Mouse (Mus musculus) cerebellum, adult (tissue): ENCODE data around the gene Pctp.

Experiments used
- ATAC-seq: cut with Nextera tagmentation; 2 replicates; pipeline ENCODE4 v1.9.2; 2017; ENCODE audit warnings: mild to moderate bottlenecking, moderate library complexity, mixed read lengths; ENCODE audit not compliant: insufficient number of reproducible peaks, low FRiP score, low TSS enrichment

The Pctp gene

GRCm38 (mm10) chr11:90002231-90002986 is at the start of gene Pctp:
Gene Pctp, minus strand, starts transcription at chr11:90002894.
- peak; percentile 93 for ATAC-seq

GRCm38 (mm10) chr11:90050016-90050415 is 47.3 kb upstream of the Pctp start:
- no peak for ATAC-seq

- ATAC-seq: no peak
Observed at GRCm38 (mm10) chr11:90047271-90047670, 44.6 kb upstream of the Pctp start.

GRCm38 (mm10) chr11:90046211-90046610 is 43.5 kb upstream of the Pctp start:
- ATAC-seq: no peak

- ATAC-seq: no peak
Observed at GRCm38 (mm10) chr11:90044459-90044858, 41.8 kb upstream of the Pctp start.

GRCm38 (mm10) chr11:90038022-90038421 is 35.3 kb upstream of the Pctp start:
- no peak for ATAC-seq

- no peak for ATAC-seq
Observed at GRCm38 (mm10) chr11:90036416-90036815, 33.7 kb upstream of the Pctp start.

- no peak for ATAC-seq
Observed at GRCm38 (mm10) chr11:90035532-90035931, 32.8 kb upstream of the Pctp start.

- ATAC-seq: no peak
Observed at GRCm38 (mm10) chr11:90034646-90035045, 32.0 kb upstream of the Pctp start.

GRCm38 (mm10) chr11:90033442-90033841 is 30.7 kb upstream of the Pctp start:
- ATAC-seq: no peak

GRCm38 (mm10) chr11:90032807-90033206 is 30.1 kb upstream of the Pctp start:
- ATAC-seq: no peak

GRCm38 (mm10) chr11:90031076-90031475 is 28.4 kb upstream of the Pctp start:
- no peak for ATAC-seq

GRCm38 (mm10) chr11:90030557-90030956 is 27.9 kb upstream of the Pctp start:
- no peak for ATAC-seq

GRCm38 (mm10) chr11:90029841-90030398 is 27.2 kb upstream of the Pctp start, which contains the start of gene Tmem100:
Gene Tmem100, plus strand, starts transcription at chr11:90030348.
- ATAC-seq: no peak

- no peak for ATAC-seq
Observed at GRCm38 (mm10) chr11:90029354-90029753, 26.7 kb upstream of the Pctp start.

GRCm38 (mm10) chr11:90028746-90029145 is 26.1 kb upstream of the Pctp start:
- ATAC-seq: no peak

GRCm38 (mm10) chr11:90027216-90027615 is 24.5 kb upstream of the Pctp start:
- ATAC-seq: no peak

GRCm38 (mm10) chr11:90026802-90027174 is 24.1 kb upstream of the Pctp start:
- ATAC-seq: no peak

GRCm38 (mm10) chr11:90025891-90026801 is 23.5 kb upstream of the Pctp start:
- ATAC-seq: no peak

- ATAC-seq: no peak
Observed at GRCm38 (mm10) chr11:90019161-90019560, 16.5 kb upstream of the Pctp start.

- ATAC-seq: no peak
Observed at GRCm38 (mm10) chr11:90015281-90015680, 12.6 kb upstream of the Pctp start.
